Mouse (Mus musculus): Measurements from ENCODE around the gene Rnf41. TPM values are rescaled to one million over a fixed set of nuclear protein-coding genes. Genes with fewer than 3 reads are reported as not detected.

The Rnf41 gene
- total and polyA plus RNA-seq, 2 experiments from 2014 or later = 75.8 to 98.1 TPM

GRCm38 (mm10) chr10:128434681-128435080, 23.2 kb downstream of the Rnf41 start:
- H3K27me3 ChIP-seq (ENCODE audit: insufficient read depth, low read length) = no peaks in the 10 kb centered on the region
- ATAC-seq = no peak
- DNase-seq (ENCODE audit: low spot score) = no peak
- no peak overlapping the region for H3K4me3 ChIP-seq (ENCODE audit: low read length)
- no peaks in the 10 kb centered on the region for H3K9me3 ChIP-seq (ENCODE audit: low read length)
- H3K4me2 ChIP-seq (ENCODE audit: low read depth, low read length) = no peak overlapping the region
- peak overlapping the region; percentile 57; the same call in 1 of the 2 replicates for H3K27ac ChIP-seq
- no peak for TF ChIP-seq CTCF (IDR thresholded peaks at IDR 0.05; ENCODE audit: low read depth)
- peaks cover 51% of the 10 kb centered on the region for H3K36me3 ChIP-seq (ENCODE audit: insufficient read depth, low read length)
- no peaks in the 10 kb centered on the region for H3K4me1 ChIP-seq (ENCODE audit: insufficient read depth, low read length)
- H3K9ac ChIP-seq (replicated peaks; ENCODE audit: low read length) = no peak overlapping the region
- 85% methylated on average over 10 of the region's 10 CpGs for WGBS

GRCm38 (mm10) chr10:128435186-128435823, 23.8 kb downstream of the Rnf41 start:
- Histone ChIP-seq H3K27me3 (ENCODE audit: insufficient read depth, low read length) (no peaks in the 10 kb centered on the region), H3K4me2 (ENCODE audit: low read depth, low read length) (no peak overlapping the region), H3K9ac (replicated peaks; ENCODE audit: low read length) (no peak overlapping the region), H3K9me3 (ENCODE audit: low read length) (no peaks in the 10 kb centered on the region), H3K36me3 (ENCODE audit: insufficient read depth, low read length) (peaks cover 46% of the 10 kb centered on the region), H3K4me3 (ENCODE audit: low read length) (no peak overlapping the region), H3K4me1 (ENCODE audit: insufficient read depth, low read length) (no peaks in the 10 kb centered on the region), H3K27ac (peak overlapping the region; percentile 57; the same call in 1 of the 2 replicates)
- TF ChIP-seq CTCF (IDR thresholded peaks at IDR 0.05; ENCODE audit: low read depth) = no peak
- no peak for DNase-seq (ENCODE audit: low spot score)
- 57% methylated on average over 17 of the region's 17 CpGs for WGBS
- peak; percentile 30; the same call in 1 of the 2 replicates for ATAC-seq

GRCm38 (mm10) chr10:128435873-128436272, 24.4 kb downstream of the Rnf41 start:
- TF ChIP-seq CTCF (IDR thresholded peaks at IDR 0.05; ENCODE audit: low read depth) = no peak
- Histone ChIP-seq H3K36me3 (ENCODE audit: insufficient read depth, low read length) (peaks cover 44% of the 10 kb centered on the region), H3K9ac (replicated peaks; ENCODE audit: low read length) (no peak overlapping the region), H3K4me1 (ENCODE audit: insufficient read depth, low read length) (no peaks in the 10 kb centered on the region), H3K27ac (peak overlapping the region; percentile 57), H3K9me3 (ENCODE audit: low read length) (no peaks in the 10 kb centered on the region), H3K27me3 (ENCODE audit: insufficient read depth, low read length) (no peaks in the 10 kb centered on the region), H3K4me2 (ENCODE audit: low read depth, low read length) (no peak overlapping the region), H3K4me3 (ENCODE audit: low read length) (no peak overlapping the region)
- DNase-seq (ENCODE audit: low spot score) (no peak), ATAC-seq (no peak)
- WGBS = 78% methylated on average over 5 of the region's 5 CpGs

- Histone ChIP-seq H3K9me3 (ENCODE audit: low read length) (no peaks in the 10 kb centered on the region), H3K4me2 (ENCODE audit: low read depth, low read length) (no peak overlapping the region), H3K27ac (peak overlapping the region; percentile 57; the same call in 1 of the 2 replicates), H3K4me1 (ENCODE audit: insufficient read depth, low read length) (no peaks in the 10 kb centered on the region), H3K9ac (replicated peaks; ENCODE audit: low read length) (no peak overlapping the region), H3K4me3 (ENCODE audit: low read length) (no peak overlapping the region), H3K36me3 (ENCODE audit: insufficient read depth, low read length) (peaks cover 41% of the 10 kb centered on the region), H3K27me3 (ENCODE audit: insufficient read depth, low read length) (no peaks in the 10 kb centered on the region)
- ATAC-seq (no peak), DNase-seq (ENCODE audit: low spot score) (peak; percentile 42)
- no peak for TF ChIP-seq CTCF (IDR thresholded peaks at IDR 0.05; ENCODE audit: low read depth)
- WGBS = 73% methylated on average over 8 of the region's 8 CpGs
Measured at GRCm38 (mm10) chr10:128436376-128436775, 24.9 kb downstream of the Rnf41 start.

GRCm38 (mm10) chr10:128438675-128439279, 27.3 kb downstream of the Rnf41 start:
- Histone ChIP-seq H3K4me3 (ENCODE audit: low read length) (no peak overlapping the region), H3K4me1 (ENCODE audit: insufficient read depth, low read length) (no peaks in the 10 kb centered on the region), H3K36me3 (ENCODE audit: insufficient read depth, low read length) (peaks cover 41% of the 10 kb centered on the region), H3K27ac (no peak overlapping the region; the same call in 1 of the 2 replicates), H3K9me3 (ENCODE audit: low read length) (no peaks in the 10 kb centered on the region), H3K27me3 (ENCODE audit: insufficient read depth, low read length) (no peaks in the 10 kb centered on the region), H3K9ac (replicated peaks; ENCODE audit: low read length) (no peak overlapping the region), H3K4me2 (ENCODE audit: low read depth, low read length) (no peak overlapping the region)
- ATAC-seq (no peak), DNase-seq (ENCODE audit: low spot score) (no peak)
- no peak for TF ChIP-seq CTCF (IDR thresholded peaks at IDR 0.05; ENCODE audit: low read depth)
- 76% methylated on average over 10 of the region's 10 CpGs for WGBS

- no peaks in the 10 kb centered on the region for H3K9me3 ChIP-seq (ENCODE audit: low read length)
- ATAC-seq = no peak
- peaks cover 38% of the 10 kb centered on the region for H3K36me3 ChIP-seq (ENCODE audit: insufficient read depth, low read length)
Measured at GRCm38 (mm10) chr10:128440407-128440806, 28.9 kb downstream of the Rnf41 start.

More at GRCm38 (mm10) chr10:128440407-128440806, 28.9 kb downstream of the Rnf41 start:
- peak; percentile 63 for DNase-seq (ENCODE audit: low spot score)
- no peaks in the 10 kb centered on the region for H3K27me3 ChIP-seq (ENCODE audit: insufficient read depth, low read length)
- no peak overlapping the region for H3K9ac ChIP-seq (replicated peaks; ENCODE audit: low read length)
- WGBS = 61% methylated on average over 10 of the region's 10 CpGs
- peak; percentile 68 for TF ChIP-seq CTCF (IDR thresholded peaks at IDR 0.05; ENCODE audit: low read depth)
- H3K27ac ChIP-seq = no peak overlapping the region
- no peaks in the 10 kb centered on the region for H3K4me1 ChIP-seq (ENCODE audit: insufficient read depth, low read length)
- H3K4me3 ChIP-seq (ENCODE audit: low read length) = no peak overlapping the region
- no peak overlapping the region for H3K4me2 ChIP-seq (ENCODE audit: low read depth, low read length)
